Mouse (Mus musculus): ENCODE data around the gene Mrps27.
"Not testable (repeated sequence)": the region's sequence is repeated elsewhere in the genome, so short reads cannot be mapped to it uniquely, and the experiment has no call there.

DNA sequence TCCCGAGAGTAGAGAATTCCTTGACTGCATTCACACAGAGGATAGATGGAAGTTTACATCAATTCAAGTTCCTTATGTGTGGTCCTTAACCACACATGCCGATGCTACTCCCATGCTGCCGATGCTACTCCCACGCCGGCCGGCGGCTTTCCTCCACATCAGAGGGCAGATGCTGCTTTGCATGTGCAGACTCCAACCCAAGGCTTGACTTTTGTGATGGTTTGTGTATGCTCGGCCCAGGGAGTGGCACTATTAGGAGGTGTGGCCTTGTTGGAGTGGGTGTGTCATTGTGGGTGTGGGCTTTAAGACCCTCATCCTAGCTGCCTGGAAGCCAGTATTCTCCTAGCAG, 20.3 kb upstream of the Mrps27 start:
- TF ChIP-seq CTCF (IDR thresholded peaks at IDR 0.05; ENCODE audit: control insufficient read depth, insufficient read depth, low read length); POLR2A (IDR thresholded peaks at IDR 0.05; ENCODE audit: borderline replicate concordance, control insufficient read depth, low read depth, low read length): not testable (repeated sequence)

All from bone marrow, adult 2 months (tissue).